Mouse (Mus musculus) gastrocnemius, postnatal 36 days (tissue): ENCODE results near the gene Celsr2. TPM values are rescaled to one million over a fixed set of nuclear protein-coding genes. Genes with fewer than 3 reads are reported as not detected.

ENCODE experiments used
- DNase-seq, 2 experiments: peaks; one replicate each; pipeline ENCODE4 v3.0.0; 2022
- intact Hi-C: fragments of 180-260 bp; cut with DNase I; formaldehyde crosslinking; loops from one replicate; pipeline ENCODE4 v1.15.1; 2025
- long read RNA-seq, 2 experiments: library from polyadenylated mRNA; stranded (forward); transcript quantifications; one replicate each; pipeline ENCODE4 v2.0.0; 2021
- total RNA-seq, 2 experiments: library from RNA; stranded (reverse); gene quantifications; 2 replicates each; pipeline ENCODE4 v1.2.3; 2021

Celsr2 gene
- total RNA-seq, result 1 to 10 TPM; 6.4 to 8.2 TPM
- long read RNA-seq, experiment 1, partial matches to known transcripts, result 1 of 2 reads
- long read RNA-seq, experiment 1, other reads (novel, unspliced or antisense), result 1 of 2 reads
- long read RNA-seq, experiment 2, partial matches to known transcripts, result 0 of 1 reads
- long read RNA-seq, experiment 2, other reads (novel, unspliced or antisense), result 1 of 1 reads

GRCm38 (mm10) chr3:108414857-108415830 lies at the start of gene Celsr2:
TSS of gene Celsr2 (minus strand) at chr3:108415552.
- peak in 1 of 2 experiments; percentile 14 for DNase-seq
- intact Hi-C loops, result no loop called here

- no peak for DNase-seq
- intact Hi-C loops, result no loop called here
These were observed 43.5 kb upstream of the Celsr2 start for GRCm38 (mm10) chr3:108458866-108459265.

GRCm38 (mm10) chr3:108458380-108458779 lies 43.0 kb upstream of the Celsr2 start:
- intact Hi-C loops, result no loop called here
- DNase-seq, result no peak

- intact Hi-C loops, result no loop called here
- DNase-seq, result no peak
These were observed 38.8 kb upstream of the Celsr2 start for GRCm38 (mm10) chr3:108454172-108454571.

GRCm38 (mm10) chr3:108451969-108452368 lies 36.6 kb upstream of the Celsr2 start:
- intact Hi-C loops, result no loop called here
- DNase-seq, result no peak

- DNase-seq, result no peak
- intact Hi-C loops, result no loop called here
These were observed 30.0 kb upstream of the Celsr2 start for GRCm38 (mm10) chr3:108445366-108445705.

- peak; percentile 84 to 88 for DNase-seq
- intact Hi-C loops, result no loop called here
These were observed 29.5 kb upstream of the Celsr2 start, which contains the start of gene Sars for GRCm38 (mm10) chr3:108444698-108445365. TSS of gene Sars (minus strand) at chr3:108445209.

- intact Hi-C loops, result no loop called here
- no peak for DNase-seq
These were observed 28.7 kb upstream of the Celsr2 start for GRCm38 (mm10) chr3:108444029-108444428.

GRCm38 (mm10) chr3:108436380-108436714 lies 21.0 kb upstream of the Celsr2 start:
- intact Hi-C loops, result no loop called here
- DNase-seq, result no peak

- intact Hi-C loops, result no loop called here
- DNase-seq, result no peak
These were observed 20.5 kb upstream of the Celsr2 start for GRCm38 (mm10) chr3:108435701-108436379.

GRCm38 (mm10) chr3:108433881-108434495 lies 18.6 kb upstream of the Celsr2 start:
- intact Hi-C loops, result no loop called here
- DNase-seq, result no peak

GRCm38 (mm10) chr3:108433188-108433880 lies 18.0 kb upstream of the Celsr2 start:
- no peak for DNase-seq
- intact Hi-C loops, result no loop called here

GRCm38 (mm10) chr3:108432542-108433187 lies 17.3 kb upstream of the Celsr2 start:
- DNase-seq, result no peak
- intact Hi-C loops, result no loop called here

GRCm38 (mm10) chr3:108425624-108426018 lies 10.3 kb upstream of the Celsr2 start:
- DNase-seq, result no peak
- intact Hi-C loops, result no loop called here

- DNase-seq, result no peak
- intact Hi-C loops, result no loop called here
These were observed 9.7 kb upstream of the Celsr2 start for GRCm38 (mm10) chr3:108424944-108425623.

- peak in 1 of 2 experiments; percentile 20 for DNase-seq
- intact Hi-C loops, result no loop called here
These were observed 8.8 kb upstream of the Celsr2 start for GRCm38 (mm10) chr3:108423844-108424801.

- intact Hi-C loops, result no loop called here
- no peak for DNase-seq
These were observed 7.7 kb upstream of the Celsr2 start for GRCm38 (mm10) chr3:108423006-108423405.

GRCm38 (mm10) chr3:108415831-108416223 lies 475 bp upstream of the Celsr2 start:
- intact Hi-C loops, result no loop called here

More at GRCm38 (mm10) chr3:108415831-108416223, 475 bp upstream of the Celsr2 start:
- DNase-seq, result peak; percentile 39 to 47
